Comparison of ENCODE assay signal across 9 mouse cellular contexts in the genomic region with DNA sequence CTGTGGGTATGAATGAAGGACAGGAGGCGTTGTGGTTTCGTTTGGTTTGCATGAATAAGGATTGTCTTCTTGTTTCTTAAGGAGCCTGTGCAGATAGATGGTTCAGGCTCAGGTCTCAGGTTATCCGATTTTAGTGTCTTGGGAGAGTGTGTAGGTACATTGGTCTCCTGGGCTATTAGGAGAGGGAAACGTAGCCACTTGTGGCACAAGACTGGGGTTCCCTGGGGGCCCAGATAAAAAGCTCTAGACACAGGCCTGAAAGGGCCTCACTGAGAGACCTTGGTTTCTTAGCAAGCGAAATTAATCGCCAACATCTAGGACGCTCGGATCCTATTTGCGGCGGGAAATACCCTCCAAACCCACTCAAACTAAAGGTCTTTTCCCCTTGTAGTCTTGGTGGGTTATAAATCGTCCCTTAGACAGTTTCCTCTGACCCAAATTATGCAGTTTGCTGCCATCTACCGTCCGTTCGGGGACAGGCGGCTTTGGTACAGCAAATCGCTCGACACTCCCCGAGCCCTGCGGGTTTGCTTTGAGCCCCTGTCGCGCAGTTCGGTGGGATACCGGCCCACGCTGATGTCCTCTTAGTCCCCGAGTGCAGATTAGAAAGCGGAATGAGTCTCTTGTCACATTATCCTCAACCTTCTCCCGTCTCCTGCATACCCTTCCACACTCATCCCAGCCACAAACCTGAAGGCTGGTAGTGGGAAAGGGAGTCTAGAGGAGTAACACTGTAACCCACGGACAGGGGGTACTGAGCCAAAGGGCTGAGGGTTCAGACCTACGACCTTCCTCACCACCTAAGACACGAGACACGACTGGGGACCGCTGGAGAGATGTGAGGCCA. TPM values are rescaled to one million over a fixed set of nuclear protein-coding genes. Genes with fewer than 3 reads are reported as not detected.
DNase-seq lines count a peak whose midpoint lies in the region; ATAC-seq and TF ChIP-seq lines count a peak whose summit lies in the region.
"Had no signal": no experiment of that assay in that cellular context is flagged by ENCODE, and none has a peak within 500 bp of the region (broad histone marks: within the 10 kb centered on the region; RNA-seq: fewer than 3 reads in every experiment).

No protein-coding gene starts in this region.

- DNase-seq in midbrain, embryonic 10.5 days (ENCODE audit: low spot score), result peak; percentile 82
- peak; percentile 92 for DNase-seq in ZHBTc4 (ENCODE audit: low read depth, low spot score)
- no peak for DNase-seq in liver, adult 2 months (ENCODE audit: extremely low read depth, low read depth, low spot score)
- peak; percentile 70 to 77 for DNase-seq in thymus, postnatal 36 days

- H3K4me1 ChIP-seq in midbrain, embryonic 10.5 days, result peaks cover 4% of the 10 kb centered on the region
- no peaks in the 10 kb centered on the region for H3K4me1 ChIP-seq in midbrain, embryonic 15.5 days
- no peaks in the 10 kb centered on the region for H3K4me1 ChIP-seq in embryonic fibroblast, embryonic 13.5 days (ENCODE audit: control insufficient read depth, insufficient read depth, low read length)
- H3K4me1 ChIP-seq in liver, adult 2 months (ENCODE audit: control insufficient read depth, insufficient read depth, low read length), result no peaks in the 10 kb centered on the region
- H3K4me1 ChIP-seq in neural tube, embryonic 15.5 days, result peaks cover 40% of the 10 kb centered on the region

- H3K27me3 ChIP-seq in midbrain, embryonic 10.5 days (ENCODE audit: low read depth, poor library complexity, severe bottlenecking), result peaks cover 100% of the 10 kb centered on the region
- H3K27me3 ChIP-seq in midbrain, embryonic 15.5 days (replicated peaks), result peaks cover 96% of the 10 kb centered on the region
- peaks cover 17% of the 10 kb centered on the region; the same call in 1 of the 2 replicates for H3K27me3 ChIP-seq in liver, adult 2 months (ENCODE audit: control insufficient read depth, insufficient read depth, low read length)
- no peaks in the 10 kb centered on the region for H3K27me3 ChIP-seq in neural tube, embryonic 15.5 days (replicated peaks)

- H3K4me3 ChIP-seq in midbrain, embryonic 10.5 days, result no peak overlapping the region
- no peak overlapping the region for H3K4me3 ChIP-seq in midbrain, embryonic 15.5 days
- peak overlapping the region; percentile 58 for H3K4me3 ChIP-seq in embryonic fibroblast, embryonic 13.5 days (ENCODE audit: insufficient read depth, low read length)
- no peak overlapping the region for H3K4me3 ChIP-seq in liver, adult 2 months (ENCODE audit: insufficient read depth, low read depth, low read length)
- peak overlapping the region; percentile 60 for H3K4me3 ChIP-seq in neural tube, embryonic 15.5 days (replicated peaks)

- 1% methylated on average over 32 of the region's 32 CpGs for WGBS in midbrain, embryonic 10.5 days
- under 1% methylated on average over 32 of the region's 32 CpGs for WGBS in midbrain, embryonic 15.5 days
- WGBS in liver, adult 2 months, result 2% methylated on average over 32 of the region's 32 CpGs
- under 1% methylated on average over 32 of the region's 32 CpGs for WGBS in neural tube, embryonic 15.5 days

- H3K36me3 ChIP-seq in midbrain, embryonic 10.5 days, result no peaks in the 10 kb centered on the region
- H3K36me3 ChIP-seq in midbrain, embryonic 15.5 days (replicated peaks), result no peaks in the 10 kb centered on the region
- no peaks in the 10 kb centered on the region for H3K36me3 ChIP-seq in liver, adult 2 months (ENCODE audit: control insufficient read depth, insufficient read depth, low read length)
- no peaks in the 10 kb centered on the region for H3K36me3 ChIP-seq in neural tube, embryonic 15.5 days

- no peak; the same call in 1 of the 2 replicates for TF ChIP-seq POLR2A in embryonic fibroblast, embryonic 13.5 days (IDR thresholded peaks at IDR 0.05; ENCODE audit: low read depth, low read length)
- TF ChIP-seq POLR2A in liver, adult 2 months (IDR thresholded peaks at IDR 0.05; ENCODE audit: extremely low read depth, insufficient read depth, low read length), result no peak

- no peaks in the 10 kb centered on the region for H3K9me3 ChIP-seq in midbrain, embryonic 10.5 days (replicated peaks)
- H3K9me3 ChIP-seq in midbrain, embryonic 15.5 days, result no peaks in the 10 kb centered on the region
- no peaks in the 10 kb centered on the region for H3K9me3 ChIP-seq in neural tube, embryonic 15.5 days (replicated peaks)

- H3K9ac ChIP-seq in midbrain, embryonic 15.5 days, result no peak overlapping the region
- no peak overlapping the region for H3K9ac ChIP-seq in liver, adult 2 months (ENCODE audit: low read depth, low read length)
- peak overlapping the region; percentile 83 for H3K9ac ChIP-seq in neural tube, embryonic 15.5 days (replicated peaks)

- no peak for ATAC-seq in midbrain, embryonic 15.5 days (replicated peaks)
- peak; percentile 76 for ATAC-seq in inflammation-experienced regulatory T-cells, adult 6 months
- ATAC-seq in neural tube, embryonic 15.5 days (ENCODE audit: low FRiP score), result peak; percentile 36

- peak; percentile 64; the same call in 1 of the 2 replicates for TF ChIP-seq CTCF in embryonic fibroblast, embryonic 13.5 days (IDR thresholded peaks at IDR 0.05; ENCODE audit: borderline replicate concordance, insufficient read depth, low read length)
- TF ChIP-seq CTCF in liver, adult 2 months (IDR thresholded peaks at IDR 0.05; ENCODE audit: low read depth, low read length), result peak; percentile 80

- no peaks in the 10 kb centered on the region for H3K79me2 ChIP-seq in liver, adult 2 months (ENCODE audit: control insufficient read depth, insufficient read depth, low read length)

- no peak overlapping the region for H3K4me2 ChIP-seq in midbrain, embryonic 15.5 days
- H3K4me2 ChIP-seq in neural tube, embryonic 15.5 days, result peak overlapping the region; percentile 87

- H3K27ac ChIP-seq in midbrain, embryonic 10.5 days (replicated peaks), result no peak overlapping the region
- H3K27ac ChIP-seq in midbrain, embryonic 15.5 days, result no peak overlapping the region
- peak overlapping the region; percentile 57 for H3K27ac ChIP-seq in embryonic fibroblast, embryonic 13.5 days (ENCODE audit: insufficient read depth, low read length)
- no peak overlapping the region for H3K27ac ChIP-seq in liver, adult 2 months (replicated peaks; ENCODE audit: insufficient read depth, low read depth, low read length)
- peak overlapping the region; percentile 99 for H3K27ac ChIP-seq in neural tube, embryonic 15.5 days (replicated peaks)

RNA-seq across cellular contexts. Expression of a gene that starts 2.2 kb away (rescaled TPM):
- polyA plus RNA-seq in midbrain, embryonic 10.5 days (2016; fragmentation: Nextera tagmentation; extraction: Ambion mirVana), result not detected in 2 replicates
- polyA plus RNA-seq in midbrain, embryonic 15.5 days (2015; fragmentation: Nextera tagmentation; extraction: Ambion mirVana), result 0.13 and 0.34 TPM in 2 replicates
- 9.6 and 14.1 TPM in 2 replicates for polyA plus RNA-seq in embryonic fibroblast, embryonic 13.5 days (2011; ENCODE audit: insufficient read length, low read depth, missing spikeins)
- not detected for polyA plus RNA-seq in inflammation-experienced regulatory T-cells, adult 6 months (2017; shearing (Covaris generic))
- 0.07 TPM in 1 of 2 replicates, not detected in the other for total RNA-seq in liver, adult 2 months (2014; rRNA removed)
- 0.15 and 0.30 TPM in 2 replicates for polyA plus RNA-seq in liver, adult 2 months (2012; rRNA removed)
- 109 and 135 TPM in 2 replicates for polyA plus RNA-seq in neural tube, embryonic 15.5 days (2015; fragmentation: Nextera tagmentation; extraction: Ambion mirVana)
- polyA plus RNA-seq: frontal cortex, adult 2 months had no signal

RNA-seq across cellular contexts. Expression of a gene that starts 8.0 kb away (rescaled TPM):
- not detected in 2 replicates for polyA plus RNA-seq in midbrain, embryonic 10.5 days (2016; fragmentation: Nextera tagmentation; extraction: Ambion mirVana)
- not detected in 2 replicates for polyA plus RNA-seq in midbrain, embryonic 15.5 days (2015; fragmentation: Nextera tagmentation; extraction: Ambion mirVana)
- polyA plus RNA-seq in embryonic fibroblast, embryonic 13.5 days (2011; ENCODE audit: insufficient read length, low read depth, missing spikeins), result 13.1 and 22.5 TPM in 2 replicates
- not detected for polyA plus RNA-seq in inflammation-experienced regulatory T-cells, adult 6 months (2017; shearing (Covaris generic))
- 0.09 and 0.54 TPM in 2 replicates for total RNA-seq in liver, adult 2 months (2014; rRNA removed)
- 0.06 and 0.17 TPM in 2 replicates for polyA plus RNA-seq in liver, adult 2 months (2012; rRNA removed)
- 101 and 115 TPM in 2 replicates for polyA plus RNA-seq in neural tube, embryonic 15.5 days (2015; fragmentation: Nextera tagmentation; extraction: Ambion mirVana)
- polyA plus RNA-seq: frontal cortex, adult 2 months had no signal

RNA-seq across cellular contexts. Expression of a gene that starts 8.7 kb away (rescaled TPM):
- not detected in 2 replicates for polyA plus RNA-seq in midbrain, embryonic 10.5 days (2016; fragmentation: Nextera tagmentation; extraction: Ambion mirVana)
- 0.09 and 0.70 TPM in 2 replicates for polyA plus RNA-seq in midbrain, embryonic 15.5 days (2015; fragmentation: Nextera tagmentation; extraction: Ambion mirVana)
- polyA plus RNA-seq in embryonic fibroblast, embryonic 13.5 days (2011; ENCODE audit: insufficient read length, low read depth, missing spikeins), result 4.1 and 5.9 TPM in 2 replicates
- polyA plus RNA-seq in inflammation-experienced regulatory T-cells, adult 6 months (2017; shearing (Covaris generic)), result not detected
- 0.09 and 0.20 TPM in 2 replicates for total RNA-seq in liver, adult 2 months (2014; rRNA removed)
- 0.35 and 0.40 TPM in 2 replicates for polyA plus RNA-seq in liver, adult 2 months (2012; rRNA removed)
- 39.5 and 106 TPM in 2 replicates for polyA plus RNA-seq in neural tube, embryonic 15.5 days (2015; fragmentation: Nextera tagmentation; extraction: Ambion mirVana)
- polyA plus RNA-seq: frontal cortex, adult 2 months had no signal

RNA-seq across cellular contexts. Expression of a gene that starts 12.8 kb away (rescaled TPM):
- not detected in 2 replicates for polyA plus RNA-seq in midbrain, embryonic 10.5 days (2016; fragmentation: Nextera tagmentation; extraction: Ambion mirVana)
- polyA plus RNA-seq in midbrain, embryonic 15.5 days (2015; fragmentation: Nextera tagmentation; extraction: Ambion mirVana), result not detected in 2 replicates
- polyA plus RNA-seq in embryonic fibroblast, embryonic 13.5 days (2011; ENCODE audit: insufficient read length, low read depth, missing spikeins), result 11.7 and 20.1 TPM in 2 replicates
- polyA plus RNA-seq in inflammation-experienced regulatory T-cells, adult 6 months (2017; shearing (Covaris generic)), result not detected
- not detected in 2 replicates for total RNA-seq in liver, adult 2 months (2014; rRNA removed)
- 0.04 TPM in 1 of 2 replicates, not detected in the other for polyA plus RNA-seq in liver, adult 2 months (2012; rRNA removed)
- polyA plus RNA-seq in neural tube, embryonic 15.5 days (2015; fragmentation: Nextera tagmentation; extraction: Ambion mirVana), result 63.1 and 71.8 TPM in 2 replicates
- polyA plus RNA-seq: frontal cortex, adult 2 months had no signal

RNA-seq across cellular contexts. Expression of a gene that starts 23.2 kb away (rescaled TPM):
- not detected in 2 replicates for polyA plus RNA-seq in midbrain, embryonic 10.5 days (2016; fragmentation: Nextera tagmentation; extraction: Ambion mirVana)
- polyA plus RNA-seq in midbrain, embryonic 15.5 days (2015; fragmentation: Nextera tagmentation; extraction: Ambion mirVana), result not detected in 2 replicates
- polyA plus RNA-seq in embryonic fibroblast, embryonic 13.5 days (2011; ENCODE audit: insufficient read length, low read depth, missing spikeins), result 43.5 and 51.7 TPM in 2 replicates
- not detected for polyA plus RNA-seq in inflammation-experienced regulatory T-cells, adult 6 months (2017; shearing (Covaris generic))
- 0.07 TPM in 1 of 2 replicates, not detected in the other for total RNA-seq in liver, adult 2 months (2014; rRNA removed)
- polyA plus RNA-seq in liver, adult 2 months (2012; rRNA removed), result not detected in 2 replicates
- polyA plus RNA-seq in neural tube, embryonic 15.5 days (2015; fragmentation: Nextera tagmentation; extraction: Ambion mirVana), result 55.7 and 57.5 TPM in 2 replicates
- polyA plus RNA-seq: frontal cortex, adult 2 months had no signal

Comparison
In these comparisons a context has a peak if more than half of its experiments do, and no peak if none do; other contexts are left out.
1. H3K27ac ChIP-seq: peak in embryonic fibroblast, embryonic 13.5 days (single experiment) and neural tube, embryonic 15.5 days (single experiment); none in midbrain, embryonic 10.5 days (single experiment), midbrain, embryonic 15.5 days (single experiment) and liver, adult 2 months (single experiment).
2. H3K4me3 ChIP-seq: peak in embryonic fibroblast, embryonic 13.5 days (single experiment) and neural tube, embryonic 15.5 days (single experiment); none in midbrain, embryonic 10.5 days (single experiment), midbrain, embryonic 15.5 days (single experiment) and liver, adult 2 months (single experiment).
3. RNA of a gene that starts 8.0 kb away (polyA plus RNA-seq): 101 to 115 TPM in neural tube, embryonic 15.5 days and 13.1 to 22.5 TPM in embryonic fibroblast, embryonic 13.5 days; 0.06 to 0.17 TPM in liver, adult 2 months, not detected in midbrain, embryonic 15.5 days, not detected in midbrain, embryonic 10.5 days and not detected in inflammation-experienced regulatory T-cells, adult 6 months; every median in the first group is over 10 times any median in the second.